Mouse (Mus musculus): ENCODE results near the gene Sorcs2.

GRCm38 (mm10) chr5:36323526-36323925 is 74.4 kb downstream of the Sorcs2 start:
- no peak for TF ChIP-seq JUND (conservative IDR thresholded peaks at IDR 0.05; ENCODE audit: low read depth, low read length)
- no peak for TF ChIP-seq POLR2A (IDR thresholded peaks at IDR 0.05; ENCODE audit: low read depth, low read length)
- TF ChIP-seq ZNF384 (IDR thresholded peaks at IDR 0.05; ENCODE audit: low read depth, low read length) = no peak
- no peak for TF ChIP-seq POLR2AphosphoS2 (IDR thresholded peaks at IDR 0.05; ENCODE audit: low read depth, low read length)
- no peak for TF ChIP-seq ZKSCAN1 (IDR thresholded peaks at IDR 0.05; ENCODE audit: borderline replicate concordance, low read depth, low read length)
- TF ChIP-seq MAX (IDR thresholded peaks at IDR 0.05; ENCODE audit: low read length) = no peak
- TF ChIP-seq TCF12 (IDR thresholded peaks at IDR 0.05; ENCODE audit: low read depth, low read length) = no peak
- TF ChIP-seq EP300 (IDR thresholded peaks at IDR 0.05; ENCODE audit: low read length) = no peak
- TF ChIP-seq ELF1 (IDR thresholded peaks at IDR 0.05; ENCODE audit: low read depth, low read length) = no peak
- peak; percentile 71 to 84 for TF ChIP-seq CTCF (conservative IDR thresholded peaks at IDR 0.05 in 1 of 2, IDR thresholded peaks at IDR 0.05 in 1 of 2; ENCODE audit: low read depth in 2 of 2, low read length in 2 of 2)
- TF ChIP-seq UBTF (IDR thresholded peaks at IDR 0.05; ENCODE audit: low read depth, low read length) = no peak

Data from CH12.LX (cell line).